Mouse (Mus musculus): ENCODE measurements around the gene Tprgl. TPM values are rescaled to one million over a fixed set of nuclear protein-coding genes. Genes with fewer than 3 reads are reported as not detected.

The Tprgl gene
- 10 to 100 TPM; 83.2 to 86.8 TPM for total RNA-seq (2021)
- long read RNA-seq, experiment 1, transcript Tprgl-201 (4 exons, 1,724 nt), result major isoform, 199 of 215 reads
- long read RNA-seq, experiment 1, partial matches to known transcripts, result 0 of 215 reads
- long read RNA-seq, experiment 1, other reads (novel, unspliced or antisense), result 14 of 215 reads
- long read RNA-seq, experiment 2, transcript Tprgl-201 (4 exons, 1,724 nt), result major isoform, 330 of 339 reads
- long read RNA-seq, experiment 2, partial matches to known transcripts, result 1 of 339 reads
- long read RNA-seq, experiment 2, other reads (novel, unspliced or antisense), result 7 of 339 reads

DNA sequence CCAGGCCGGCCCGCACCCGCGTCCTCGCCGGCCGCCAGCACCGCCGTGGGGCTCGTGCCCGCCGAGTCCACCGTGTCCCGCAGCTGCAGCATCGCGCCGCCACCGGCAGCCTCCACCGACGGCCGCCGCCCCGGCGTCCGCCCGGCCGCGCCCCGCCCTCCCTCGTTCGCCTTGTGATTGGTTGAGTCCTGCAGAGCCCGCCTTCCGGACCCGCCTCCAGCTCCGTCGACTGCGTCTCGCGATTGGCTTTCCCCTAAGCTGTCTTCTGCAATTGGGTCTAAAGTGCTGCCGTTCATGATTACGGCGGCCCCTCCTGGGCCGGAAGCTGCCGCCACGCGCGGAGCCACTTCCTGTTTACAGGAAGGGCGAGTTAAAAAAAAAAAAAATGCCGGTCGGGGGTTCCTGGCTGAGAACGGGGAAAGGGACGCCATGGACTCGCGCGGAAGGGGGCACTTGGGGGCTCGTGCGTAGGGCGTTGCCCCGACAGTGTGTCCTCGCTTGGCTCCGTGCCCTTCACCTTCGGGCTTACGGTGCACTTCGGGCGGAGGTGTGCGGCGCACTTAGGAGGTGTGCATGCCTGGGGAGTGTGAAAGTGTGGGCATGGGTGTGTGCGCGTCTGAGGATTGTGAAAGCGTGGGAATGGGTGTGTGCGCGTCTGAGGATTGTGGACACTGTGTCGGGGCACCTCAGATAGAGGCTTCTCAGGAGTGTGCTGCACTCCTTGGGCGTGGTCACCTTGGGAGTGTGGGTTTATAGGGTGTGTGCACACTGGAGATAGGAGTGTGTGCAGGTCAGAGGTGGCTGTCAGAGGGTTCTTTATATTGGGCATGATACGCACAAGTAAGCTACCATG, at the start of gene Tprgl:
Tprgl (minus strand) TSS at position 129 of the 853 bp plus-strand sequence.
- DNase-seq, result peak; percentile 97

DNA sequence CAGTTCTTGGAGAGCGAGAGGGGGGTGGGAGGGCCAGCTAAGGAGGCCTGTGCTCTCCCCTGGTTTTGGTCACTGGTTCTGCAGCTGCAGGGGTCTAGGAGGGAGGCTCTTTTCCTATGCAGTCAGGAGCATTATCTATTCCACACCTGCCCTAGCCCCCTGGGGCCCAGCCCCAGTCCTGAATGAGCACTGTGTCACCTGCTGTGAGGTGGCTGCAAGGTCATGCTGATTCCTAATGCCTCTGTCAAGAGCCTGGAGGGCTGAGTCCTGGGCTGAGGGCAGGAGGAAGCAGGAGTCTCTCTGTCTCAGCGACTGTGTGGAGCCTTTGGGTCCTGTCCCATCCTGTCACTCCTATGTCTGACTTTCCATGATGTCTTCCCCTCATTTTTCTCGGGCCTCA, 49.4 kb upstream of the Tprgl start:
- DNase-seq, result no peak

DNA sequence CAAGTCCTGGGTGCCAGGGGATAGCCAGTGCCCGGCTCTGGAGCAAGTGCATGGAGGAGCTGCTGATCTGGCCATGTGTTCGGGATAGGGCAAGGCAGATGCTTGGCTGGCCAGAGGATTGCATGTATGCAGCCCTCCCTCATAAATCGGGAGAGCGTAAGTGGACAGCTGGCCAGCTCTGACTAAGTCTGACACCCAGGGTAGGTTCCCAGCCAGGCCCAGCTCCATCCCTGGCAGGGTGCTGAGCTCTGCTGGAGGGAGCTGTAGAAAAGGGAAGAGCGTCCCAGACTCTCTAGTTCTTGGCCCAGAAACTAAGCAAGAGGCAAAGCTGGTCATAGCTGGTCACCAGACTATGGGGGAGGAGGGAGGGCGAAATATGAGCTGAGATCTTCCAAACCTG, 48.6 kb upstream of the Tprgl start:
- peak; percentile 76 for DNase-seq

DNA sequence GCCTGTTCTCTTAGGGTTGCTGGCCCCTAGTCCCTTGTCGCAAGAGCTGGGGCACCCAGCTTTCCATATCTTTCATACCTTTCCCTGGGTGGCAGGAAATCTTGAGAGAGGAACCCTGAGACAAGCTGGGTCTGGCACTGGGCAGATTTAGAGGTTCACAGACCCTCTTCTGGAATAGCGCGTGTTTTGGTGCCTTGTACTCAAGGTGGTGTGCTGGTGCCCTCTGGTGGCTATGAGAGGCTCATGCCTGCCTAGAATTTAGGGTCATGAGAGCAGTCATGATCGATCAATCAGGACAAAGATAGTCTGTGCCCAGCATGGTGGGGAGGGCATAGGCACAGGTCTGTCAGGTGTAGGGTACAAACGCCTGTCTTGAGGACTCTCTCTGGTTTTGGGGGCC, 46.8 kb upstream of the Tprgl start:
- DNase-seq, result no peak

DNA sequence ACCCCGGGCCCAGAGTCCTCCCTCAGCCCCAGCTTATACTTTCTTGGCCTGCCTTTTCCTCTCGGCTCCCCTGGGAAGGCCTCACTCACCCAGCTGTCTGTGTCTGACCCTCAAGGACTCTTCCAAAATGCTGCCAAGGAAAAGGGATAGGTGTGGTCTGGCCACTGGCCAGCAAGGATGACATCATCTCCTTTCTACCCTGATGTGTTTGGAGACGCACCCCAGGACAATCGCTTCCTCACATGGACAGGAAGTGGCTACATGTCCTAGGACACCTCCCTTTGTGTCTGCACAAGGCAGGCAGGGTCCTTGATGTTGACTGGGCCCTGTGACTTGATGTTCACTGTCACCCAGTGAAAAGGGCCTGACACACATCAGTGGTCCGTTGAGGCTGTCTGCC, 44.9 kb upstream of the Tprgl start:
- DNase-seq, result no peak

- DNase-seq, result no peak
These were observed 44.1 kb upstream of the Tprgl start for GRCm38 (mm10) chr4:154204532-154204931.

DNA sequence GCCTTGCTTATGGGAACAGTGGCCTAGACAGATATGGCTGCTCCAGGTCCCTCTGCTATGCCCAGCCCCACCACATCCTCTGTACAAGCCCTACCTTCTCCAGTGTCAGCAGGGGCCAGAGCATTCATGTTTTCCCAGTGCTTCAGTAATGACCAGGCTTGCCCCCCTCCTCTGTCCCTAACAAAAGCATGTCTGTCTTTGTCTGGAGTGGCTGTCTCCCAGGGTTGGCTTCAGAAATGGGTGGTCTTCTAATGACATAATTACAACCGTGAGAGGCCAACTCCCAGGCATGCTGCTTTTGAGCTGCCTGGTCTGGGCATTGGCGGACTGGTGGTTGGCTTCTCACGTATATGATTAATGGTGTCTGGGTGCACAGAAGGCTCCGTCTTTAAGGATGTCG, 41.0 kb upstream of the Tprgl start:
- no peak for DNase-seq

GRCm38 (mm10) chr4:154198377-154198961, 38.0 kb upstream of the Tprgl start:
- DNase-seq, result no peak

DNA sequence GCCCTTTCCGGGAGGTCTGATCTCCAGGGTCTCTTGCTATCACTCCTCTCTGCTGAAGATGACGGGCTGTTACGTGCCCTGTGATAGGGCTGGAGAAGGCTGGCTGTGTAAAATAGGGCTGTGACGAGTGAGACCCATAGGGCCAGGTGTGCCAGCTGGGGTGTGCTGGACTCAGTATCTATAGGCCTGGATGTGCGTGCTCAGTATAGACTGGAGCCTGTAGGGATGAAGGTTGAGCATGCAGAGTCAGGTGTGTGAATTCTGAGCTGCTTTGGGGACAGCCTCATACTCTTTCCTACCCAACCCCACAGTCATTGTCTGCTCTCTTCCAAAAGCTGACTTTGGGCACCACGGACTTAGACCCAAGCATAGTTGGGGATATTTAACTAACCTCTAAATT, 37.5 kb upstream of the Tprgl start:
- no peak for DNase-seq

DNA sequence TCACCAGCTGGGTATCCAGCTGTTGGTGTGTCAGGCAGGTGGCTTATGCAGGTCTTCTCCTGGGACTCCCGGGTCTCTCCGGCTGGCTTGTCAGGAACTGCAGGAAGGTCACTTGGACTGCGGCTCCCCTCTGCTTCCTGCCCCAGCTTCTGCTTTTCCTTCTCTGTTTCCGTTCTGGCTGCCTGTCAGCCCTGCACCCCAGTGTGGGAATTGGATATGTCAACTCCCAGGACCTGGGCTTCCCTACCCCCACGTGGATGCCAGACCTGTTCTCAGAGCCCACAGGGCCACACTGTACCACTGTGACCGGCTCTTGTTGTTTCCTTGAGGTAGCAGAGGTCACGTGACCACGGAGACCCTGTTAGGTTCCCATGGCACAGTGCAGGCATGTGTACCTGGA, 28.5 kb upstream of the Tprgl start:
- DNase-seq, result no peak

- DNase-seq, result no peak
These were observed 25.6 kb upstream of the Tprgl start for GRCm38 (mm10) chr4:154186002-154186537.

DNA sequence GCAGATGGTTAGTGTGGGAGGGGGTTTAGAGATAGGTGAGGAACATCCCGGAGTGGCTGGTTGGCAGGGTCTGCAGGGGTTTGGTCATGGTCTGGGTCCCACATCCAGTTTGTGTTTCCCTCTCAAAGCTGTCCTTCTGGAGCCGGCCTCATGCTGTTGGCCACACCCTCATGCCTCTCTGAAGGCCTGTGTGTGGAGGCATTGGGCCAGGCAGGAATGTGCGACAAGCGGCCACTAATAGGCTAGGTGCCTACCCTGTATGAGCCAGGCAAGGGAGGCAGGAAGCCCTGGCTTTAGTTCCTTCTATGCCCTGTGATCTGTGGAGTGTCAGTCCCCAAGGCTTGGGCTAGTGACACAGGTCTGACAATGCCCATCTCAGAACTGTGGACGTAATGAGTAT, 24.5 kb upstream of the Tprgl start:
- no peak for DNase-seq

DNA sequence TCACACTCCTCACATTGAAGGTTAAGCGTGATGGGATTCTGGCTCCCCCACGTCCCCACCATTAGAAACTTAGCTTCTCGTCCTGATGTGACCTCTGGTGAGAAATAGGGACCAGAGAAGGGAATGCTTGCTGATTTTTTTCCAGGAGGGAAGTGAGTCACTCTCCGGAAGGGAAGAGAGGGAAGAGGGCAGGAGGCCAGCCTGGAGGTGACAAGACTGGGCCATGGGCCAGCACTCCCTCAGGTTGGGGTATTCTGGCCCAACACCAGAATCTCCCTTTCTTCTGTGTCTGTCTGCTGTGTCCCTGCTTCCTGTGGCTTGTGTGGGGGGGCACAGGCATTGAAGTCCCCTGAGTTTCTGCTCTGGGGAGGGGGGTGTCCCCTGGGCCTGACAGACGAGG, 23.1 kb upstream of the Tprgl start:
- no peak for DNase-seq

DNA sequence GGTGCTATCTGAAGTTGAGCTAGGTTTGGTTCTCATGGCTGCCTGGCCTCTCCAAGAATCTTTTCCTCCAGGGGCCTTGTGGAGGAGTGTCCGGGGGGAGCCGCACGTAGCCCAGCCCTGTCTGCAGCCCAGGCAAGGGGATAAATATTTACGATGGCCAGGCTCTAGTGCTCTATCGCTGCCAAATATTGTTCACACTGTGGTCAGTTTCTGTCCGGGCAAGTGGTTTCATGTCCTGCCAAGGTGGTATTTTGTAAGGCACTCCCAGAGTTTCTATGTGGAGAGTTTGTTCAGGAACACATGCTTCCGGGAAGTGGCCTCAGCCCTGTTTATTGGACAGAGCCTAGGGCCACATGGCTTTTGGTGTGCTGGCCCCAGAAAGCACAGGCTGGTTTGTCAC, 20.5 kb upstream of the Tprgl start:
- DNase-seq, result no peak

GRCm38 (mm10) chr4:154177257-154177656, 16.8 kb upstream of the Tprgl start:
- peak; percentile 45 for DNase-seq

DNA sequence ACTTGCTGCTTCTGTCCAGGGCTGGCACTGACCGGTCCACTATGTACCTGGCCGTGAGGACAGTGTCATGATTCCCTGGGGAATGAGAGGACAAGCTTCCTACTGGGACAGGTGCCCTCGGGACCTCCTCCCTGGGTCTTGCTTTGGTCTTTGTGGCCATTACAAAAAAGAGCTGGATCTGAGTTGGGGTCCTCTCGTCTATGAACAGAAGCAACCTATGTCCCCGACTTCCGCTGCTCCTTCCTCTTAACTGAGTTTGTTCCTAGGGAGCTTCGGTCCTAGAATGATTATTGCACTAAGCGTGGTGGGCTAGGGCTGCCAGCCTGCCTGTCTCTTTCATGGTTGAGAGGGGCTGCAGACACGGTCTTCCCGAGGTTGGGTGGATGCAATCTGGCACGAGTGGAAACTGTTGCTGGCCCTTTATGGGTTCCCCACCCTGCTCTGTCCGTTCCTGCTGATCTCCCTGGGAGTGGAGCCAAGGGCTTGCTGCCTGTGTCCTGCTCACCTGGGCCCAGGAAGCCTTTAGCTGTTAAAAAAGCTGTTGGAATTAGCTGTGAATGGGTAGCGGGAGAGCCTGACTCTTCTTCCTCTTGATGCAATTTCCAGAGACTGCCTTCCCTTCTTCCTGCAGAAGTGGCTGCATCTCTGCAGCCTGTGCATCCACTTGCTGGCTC, 11.6 kb upstream of the Tprgl start:
- no peak for DNase-seq

DNA sequence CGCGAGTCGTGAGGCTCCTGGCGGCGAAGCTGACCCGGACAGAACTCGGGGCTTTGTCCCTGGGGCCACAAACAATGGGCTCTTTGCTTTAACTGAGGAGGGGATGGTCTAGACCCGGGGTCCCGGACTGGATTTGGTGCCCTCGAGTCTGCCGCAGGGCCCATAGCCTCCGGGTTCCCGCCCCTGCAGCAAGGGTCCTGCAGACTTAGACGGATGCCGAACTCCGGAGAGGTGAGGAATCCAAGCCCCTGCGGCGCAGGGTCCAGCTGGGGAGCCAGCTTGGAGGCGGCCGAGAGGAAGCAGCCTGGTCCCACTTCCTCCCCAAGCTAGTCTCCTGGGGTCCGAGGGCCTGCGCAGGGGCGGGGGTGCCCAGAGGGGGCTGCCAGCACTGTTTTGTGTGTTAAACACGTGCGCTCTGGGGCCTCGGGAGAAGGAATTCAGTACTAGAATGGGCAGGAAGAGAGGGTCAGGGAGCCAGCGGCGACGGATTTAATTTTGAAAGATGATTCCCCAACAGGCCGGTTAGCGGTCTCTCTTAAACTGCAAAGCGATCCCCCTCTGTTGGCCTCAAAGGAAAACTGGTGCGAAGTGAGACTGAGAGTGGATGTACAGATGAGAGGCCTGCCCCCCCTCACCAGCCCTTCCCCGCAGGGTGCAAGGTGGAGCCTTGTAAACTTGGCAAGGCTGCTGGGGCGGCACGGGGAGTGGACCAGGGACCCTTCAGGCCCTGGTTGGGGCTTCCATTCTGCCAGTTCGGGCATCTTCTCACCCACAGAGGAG, 10.9 kb upstream of the Tprgl start:
- no peak for DNase-seq

DNA sequence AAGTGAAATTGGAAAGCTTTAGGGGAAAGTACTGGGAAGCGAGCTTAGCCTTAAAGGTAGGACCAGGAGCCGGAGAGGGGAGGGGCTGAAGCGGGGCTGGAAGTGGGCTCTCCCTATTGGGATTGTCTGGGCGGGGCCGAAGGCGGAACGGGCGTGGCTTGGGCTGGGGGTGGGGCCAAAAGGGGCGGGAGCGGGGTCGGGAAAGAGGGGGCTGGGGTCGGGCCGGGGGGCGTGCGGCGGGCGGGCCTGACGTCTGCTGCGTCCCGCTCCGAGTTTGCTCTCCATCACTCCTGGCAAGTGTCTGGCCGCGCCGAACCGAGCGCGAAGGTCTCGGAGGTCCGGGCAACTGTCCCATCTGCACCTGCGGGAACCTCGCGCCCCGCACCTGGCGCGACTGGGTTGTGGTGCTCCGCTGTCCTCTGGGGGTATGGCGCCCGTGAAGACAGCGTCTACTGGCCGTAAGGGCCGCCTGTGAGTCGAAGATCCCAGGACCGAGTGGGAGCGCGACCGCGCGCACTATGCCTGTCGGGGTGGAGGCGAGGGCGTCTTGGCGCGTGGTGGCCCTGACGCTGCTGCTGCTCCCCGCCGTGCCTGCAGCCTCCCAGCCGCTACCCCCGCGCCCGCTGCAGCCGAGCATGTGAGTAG, 10.2 kb upstream of the Tprgl start, which contains the start of gene Megf6:
Megf6 (plus strand) TSS at position 225 of the 645 bp plus-strand sequence.
- DNase-seq, result no peak

- no peak for DNase-seq
These were observed 9.6 kb upstream of the Tprgl start for GRCm38 (mm10) chr4:154170021-154170420.

GRCm38 (mm10) chr4:154167053-154167452, 6.6 kb upstream of the Tprgl start:
- DNase-seq, result no peak

- peak; percentile 42 for DNase-seq
These were observed 2.8 kb upstream of the Tprgl start for GRCm38 (mm10) chr4:154163296-154163695.
